Mouse (Mus musculus) v-Abl transformed pro-B cells (cell line): ENCODE results near the gene Farp1.

Source experiments
- in situ Hi-C, 2 experiments: fragments of 400-800 bp; cut with MboI; formaldehyde crosslinking; loops; one replicate each; pipeline ENCODE4 v1.15.1; 2025; ENCODE audit not compliant: unreplicated experiment in 2 of 2

Farp1 gene

DNA sequence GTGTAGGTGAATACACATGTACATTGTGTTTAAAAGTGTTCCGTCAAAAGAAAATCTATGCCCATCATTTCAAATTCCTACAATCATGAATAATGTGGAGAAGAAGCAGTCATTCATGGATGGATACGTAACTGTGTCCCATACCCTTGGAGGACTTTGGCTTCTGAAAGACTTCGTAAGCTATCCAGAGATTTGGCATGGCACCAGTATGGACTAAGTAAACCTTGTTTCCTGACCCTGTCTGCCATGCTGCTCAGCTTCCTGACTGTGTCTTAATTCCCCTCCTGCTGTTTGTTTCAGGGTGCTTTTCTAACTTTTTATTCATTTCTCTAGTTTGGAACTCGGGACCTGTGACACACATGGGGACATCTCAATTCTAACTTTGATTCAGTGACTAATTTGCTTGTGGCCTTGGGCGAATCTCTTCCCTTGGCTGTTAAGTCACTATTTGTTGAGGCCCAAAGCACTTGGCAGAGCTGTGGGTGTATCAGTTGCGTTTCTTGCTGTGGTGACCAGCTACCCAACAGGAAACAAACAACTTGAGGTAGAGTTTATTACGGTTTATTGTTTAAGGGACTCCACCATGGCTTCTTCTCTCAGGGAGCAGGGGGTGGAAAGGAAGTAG, 108.9 kb downstream of the Farp1 start:
- in situ Hi-C loops, result no loop called here

DNA sequence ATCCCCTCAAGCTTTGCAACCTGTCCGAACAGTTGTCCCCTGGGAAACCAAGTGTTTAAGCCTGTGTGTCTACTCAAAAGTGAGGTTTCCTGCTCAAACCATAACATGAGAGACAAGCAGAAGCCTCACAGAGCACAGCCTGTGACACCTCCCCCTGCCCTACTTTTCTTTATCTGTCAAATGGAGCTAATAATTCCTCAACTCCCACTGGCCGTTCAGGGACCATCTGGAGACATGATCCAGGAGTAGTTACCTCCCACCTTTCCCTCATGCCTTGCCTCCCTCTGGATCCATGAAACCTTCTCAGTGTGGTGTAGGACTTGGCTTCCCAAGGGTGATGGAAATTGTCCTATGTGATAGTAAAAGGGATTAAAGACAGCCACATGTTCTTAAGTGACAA, 109.5 kb downstream of the Farp1 start:
- in situ Hi-C loops, result no loop called here

DNA sequence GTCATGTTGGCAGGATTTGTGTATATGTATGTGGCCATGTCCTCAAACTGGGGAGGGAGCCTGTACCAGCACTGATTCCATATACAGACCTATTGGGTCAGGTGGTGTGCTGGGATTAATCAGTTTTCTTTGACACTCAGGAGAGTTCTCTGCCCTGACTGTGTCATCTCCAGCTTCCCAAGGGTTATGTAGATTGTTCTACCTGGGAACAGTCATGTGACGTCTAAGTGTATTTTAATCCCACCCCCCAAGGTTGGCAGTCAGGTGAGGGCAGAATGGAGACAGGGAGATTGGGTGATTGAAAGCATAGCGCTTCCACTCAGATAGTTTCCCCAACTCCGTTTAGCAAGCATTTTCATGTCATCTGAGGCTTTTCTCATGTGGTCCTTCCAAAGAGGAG, 110.3 kb downstream of the Farp1 start:
- in situ Hi-C loops, result no loop called here

DNA sequence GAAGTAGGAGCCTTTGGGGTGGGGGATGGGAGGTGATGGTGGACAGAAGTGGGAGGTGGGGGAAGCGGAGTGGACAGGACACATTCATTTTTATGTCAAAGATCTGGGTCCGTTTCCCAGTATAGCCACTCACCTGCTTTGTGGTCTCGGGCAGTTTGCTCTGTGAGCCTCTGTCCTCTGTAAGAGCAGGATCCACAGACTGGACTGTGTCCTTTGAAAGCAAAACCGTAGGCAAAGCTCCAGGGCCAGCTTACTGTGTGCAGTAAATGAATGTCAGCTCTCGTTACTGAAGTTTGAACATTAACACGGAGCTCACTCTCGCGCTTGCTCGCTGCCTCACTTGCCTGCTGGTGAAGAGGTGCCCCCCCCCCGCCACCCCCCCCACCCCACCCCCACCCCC, 110.7 kb downstream of the Farp1 start:
- in situ Hi-C loops, result no loop called here

DNA sequence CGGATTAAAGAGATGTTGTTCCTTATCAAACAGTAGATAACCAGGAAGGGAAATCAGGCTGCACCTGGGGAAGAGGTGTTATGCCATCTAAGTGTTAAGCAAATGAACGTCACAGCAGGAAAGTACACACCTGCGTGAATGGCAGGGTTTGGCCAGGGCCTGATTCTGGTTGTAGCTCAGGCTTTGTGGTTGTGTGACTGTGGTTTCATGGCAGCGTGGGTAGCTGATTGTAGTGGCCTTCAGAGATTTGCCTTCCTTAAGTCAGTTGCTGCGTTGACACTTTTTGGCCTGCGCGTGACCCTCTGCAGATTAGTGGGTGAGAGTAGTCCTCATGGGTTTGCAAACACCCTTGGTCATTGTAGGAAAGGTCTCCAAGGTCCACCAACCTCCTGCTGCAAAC, 111.2 kb downstream of the Farp1 start:
- in situ Hi-C loops, result no loop called here

DNA sequence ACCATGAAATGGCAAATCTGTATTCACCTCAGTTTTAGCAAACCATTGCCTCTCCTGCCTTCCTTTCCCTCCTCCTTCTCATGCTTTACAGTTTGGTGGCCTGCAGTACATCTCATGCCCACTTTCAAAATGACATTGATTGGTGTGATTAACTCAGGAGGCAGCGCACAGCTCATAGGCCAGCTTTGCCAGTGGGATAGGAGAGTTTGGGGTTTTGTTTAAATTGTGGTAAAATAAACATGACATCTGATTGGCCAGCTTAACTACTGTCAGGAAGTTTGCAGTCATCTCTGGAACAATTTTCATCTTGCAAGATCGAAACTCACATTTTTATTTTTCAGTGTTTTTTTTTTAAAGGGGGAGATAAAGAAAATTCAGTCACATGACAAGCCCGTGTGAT, 112.0 kb downstream of the Farp1 start:
- in situ Hi-C loops, result no loop called here

DNA sequence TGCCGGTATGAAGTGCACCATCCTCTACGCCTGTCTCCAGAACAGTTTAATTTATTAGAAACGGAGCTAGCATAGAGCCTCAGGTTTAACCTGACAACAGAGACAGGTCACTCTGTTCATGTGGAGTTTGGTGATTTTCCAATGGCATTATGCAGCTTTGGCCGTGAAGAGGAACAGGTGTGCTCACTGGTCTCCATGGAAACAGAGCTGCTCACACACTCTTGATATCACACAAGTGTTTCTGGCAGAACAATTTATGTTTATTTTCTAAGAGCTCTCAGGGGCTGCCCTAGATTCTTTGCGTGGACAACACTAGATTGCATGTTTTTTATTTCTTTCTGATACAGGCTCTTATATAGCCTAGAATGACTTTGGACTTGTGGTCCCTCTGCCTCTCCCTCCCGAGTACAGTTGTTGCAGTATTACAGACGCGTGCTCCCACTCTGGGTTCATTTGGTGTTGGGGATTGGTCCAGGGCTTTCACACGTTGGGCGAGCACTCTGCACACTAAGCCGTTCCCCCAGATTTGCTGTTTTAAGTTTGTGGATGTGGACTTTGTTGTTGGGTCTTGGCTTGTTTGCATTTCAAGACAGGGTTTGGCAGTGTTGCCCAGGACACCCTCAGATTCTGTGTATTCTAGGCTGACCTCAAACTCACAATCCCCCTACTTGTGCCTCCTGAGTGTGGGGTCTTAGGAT, 113.2 kb downstream of the Farp1 start:
- in situ Hi-C loops, result no loop called here

DNA sequence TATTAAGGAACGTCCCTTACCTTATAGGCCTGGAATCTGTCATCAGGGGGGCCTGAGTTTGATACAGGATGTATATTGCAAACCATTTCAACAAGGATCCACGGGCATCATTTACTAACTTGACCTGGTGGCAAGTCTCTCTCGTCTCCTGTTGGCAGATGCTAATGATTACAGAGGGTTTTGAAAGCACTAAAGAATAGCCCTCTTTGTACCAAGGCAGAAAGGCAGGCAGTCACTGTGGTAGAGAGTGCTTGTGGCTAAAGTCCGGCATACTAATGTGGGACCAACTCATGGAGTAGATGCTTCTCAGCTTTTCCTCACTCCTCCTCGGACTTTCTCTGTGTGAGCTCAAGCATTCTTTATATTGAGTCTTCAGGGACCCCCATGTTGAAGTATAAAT, 115.0 kb downstream of the Farp1 start:
- in situ Hi-C loops, result no loop called here

DNA sequence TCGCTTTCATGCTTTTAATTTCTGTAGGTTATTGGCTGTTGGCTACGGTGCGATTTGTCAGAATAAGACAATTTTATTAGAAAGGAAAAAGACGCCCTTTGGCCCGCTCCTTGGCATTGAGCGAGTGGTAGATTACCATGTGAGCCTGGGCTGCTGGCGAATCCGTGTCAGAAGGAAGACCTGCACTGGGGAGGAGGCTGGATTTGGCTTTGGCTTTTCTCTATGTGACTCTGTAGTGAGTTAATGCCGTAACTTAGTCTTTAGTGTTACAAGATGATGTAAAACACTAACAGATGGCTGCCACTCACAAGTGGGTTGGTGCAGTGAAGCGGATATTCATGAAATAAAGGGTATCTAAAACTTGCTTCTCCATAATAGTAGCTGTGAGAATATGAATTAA, 116.8 kb downstream of the Farp1 start:
- in situ Hi-C loops, result no loop called here

DNA sequence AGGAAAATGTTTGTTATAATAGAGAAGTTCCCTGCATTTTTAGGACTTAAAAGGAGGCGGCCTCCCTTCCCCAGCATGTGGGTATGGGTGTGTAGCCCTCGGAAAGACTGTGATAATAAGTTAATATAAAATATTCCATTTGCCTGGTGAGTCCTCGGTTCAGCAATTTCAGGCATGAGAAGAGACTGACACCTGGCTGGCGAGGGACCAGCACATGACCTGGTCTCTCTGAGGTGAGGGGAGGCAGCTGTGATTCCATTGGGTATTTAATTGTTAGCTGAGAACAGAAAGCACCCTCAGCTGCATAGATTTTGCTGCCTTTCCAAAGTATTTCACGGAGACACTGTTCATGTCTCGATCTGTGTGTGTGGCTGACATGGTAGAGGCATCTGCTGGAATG, 117.8 kb downstream of the Farp1 start:
- in situ Hi-C loops, result no loop called here

DNA sequence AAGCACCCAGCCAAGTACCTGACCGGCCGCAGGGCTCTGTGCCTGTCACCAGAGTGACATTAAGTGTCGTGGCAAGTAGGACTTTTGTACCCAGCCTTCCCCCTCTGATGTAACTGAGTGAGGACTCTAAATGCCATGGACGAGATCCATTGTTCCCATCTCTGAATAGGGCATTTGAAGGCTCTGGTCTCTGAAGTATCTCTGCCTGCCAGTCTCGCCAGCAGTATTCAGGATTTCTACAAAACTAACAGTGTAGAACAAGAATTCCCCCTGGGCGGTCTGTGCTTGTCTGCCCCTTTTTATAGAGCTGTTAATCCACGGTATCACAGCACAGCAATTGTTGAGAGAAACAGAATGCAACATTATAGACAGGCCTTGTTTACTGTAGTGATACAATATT, 118.3 kb downstream of the Farp1 start:
- in situ Hi-C loops, result no loop called here

DNA sequence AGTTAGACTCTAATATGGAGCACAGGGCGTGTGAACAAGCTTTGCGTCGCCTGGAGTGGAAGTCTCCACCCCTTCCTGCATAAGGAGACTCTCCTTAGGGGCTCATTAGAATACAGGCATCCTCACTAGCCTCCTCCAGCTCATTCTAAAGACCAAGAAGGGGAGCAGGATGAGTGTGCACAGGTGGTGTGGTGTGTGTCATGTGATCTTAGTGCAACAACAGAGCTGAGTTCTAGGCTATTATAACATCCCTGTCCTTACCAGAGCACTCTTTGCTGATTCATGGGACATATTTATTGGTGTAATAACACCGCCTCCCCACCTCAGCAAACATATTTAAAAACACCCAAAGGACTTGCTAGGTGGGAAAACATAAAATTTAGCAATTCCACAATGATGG, 120.2 kb downstream of the Farp1 start:
- in situ Hi-C loops, result no loop called here

DNA sequence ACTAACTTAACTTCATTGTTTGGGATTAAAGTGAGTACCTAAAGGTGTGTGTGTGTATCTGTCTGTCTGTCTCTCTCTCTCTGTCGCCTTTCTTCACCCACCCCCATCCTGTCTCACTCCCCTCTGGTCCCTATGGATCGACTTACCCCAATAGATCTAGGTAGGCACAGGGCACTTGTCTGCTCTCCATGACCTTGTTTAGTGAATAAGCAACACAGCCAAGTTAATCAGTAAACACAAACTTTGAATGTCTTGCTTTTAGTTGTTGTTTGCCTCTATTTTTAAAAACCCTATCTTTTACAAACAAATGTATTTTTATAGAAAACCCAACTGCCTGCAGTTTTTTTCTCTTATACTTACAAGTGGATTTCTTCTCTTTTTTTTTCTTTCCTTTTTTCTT, 123.6 kb downstream of the Farp1 start:
- in situ Hi-C loops, result no loop called here

DNA sequence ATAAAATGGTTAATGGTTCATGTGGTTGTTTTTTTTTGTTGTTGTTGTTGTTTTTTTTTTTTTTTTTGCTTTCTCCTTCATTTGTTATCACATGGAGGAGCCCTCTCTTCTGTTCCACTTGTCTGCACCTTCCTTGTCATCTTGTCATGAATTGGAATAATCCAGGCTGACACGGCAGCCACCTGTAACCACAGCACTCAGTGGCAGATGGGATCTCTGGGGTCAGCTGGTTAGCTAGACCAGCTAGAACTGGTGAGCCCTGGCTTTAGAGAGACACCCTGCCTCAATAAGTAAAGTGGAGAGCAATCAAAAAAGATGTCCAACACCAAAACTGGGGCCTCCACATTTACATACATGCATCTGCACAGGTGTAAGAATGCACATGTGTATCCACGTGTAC, 127.8 kb downstream of the Farp1 start:
- in situ Hi-C loops, result no loop called here

DNA sequence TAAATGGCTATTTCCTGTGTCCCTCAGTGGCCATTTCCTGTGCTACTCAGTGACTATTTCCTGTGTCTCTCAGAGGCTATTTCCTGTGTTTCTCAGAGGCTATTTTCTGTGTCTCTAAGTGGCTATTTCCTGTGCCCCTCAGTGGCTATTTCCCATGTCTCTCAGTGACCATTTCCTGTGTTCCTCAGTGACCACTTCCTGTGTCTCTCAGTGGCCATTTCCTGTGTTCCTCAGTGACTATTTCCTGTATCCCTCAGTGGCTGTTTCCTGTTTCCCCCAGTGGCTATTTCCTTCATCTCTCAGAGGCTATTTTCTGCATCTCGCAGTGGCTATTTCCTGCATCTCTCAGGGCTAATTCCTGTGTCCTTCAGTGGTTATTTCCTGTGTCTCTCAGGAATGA, 129.9 kb downstream of the Farp1 start:
- in situ Hi-C loops, result no loop called here

DNA sequence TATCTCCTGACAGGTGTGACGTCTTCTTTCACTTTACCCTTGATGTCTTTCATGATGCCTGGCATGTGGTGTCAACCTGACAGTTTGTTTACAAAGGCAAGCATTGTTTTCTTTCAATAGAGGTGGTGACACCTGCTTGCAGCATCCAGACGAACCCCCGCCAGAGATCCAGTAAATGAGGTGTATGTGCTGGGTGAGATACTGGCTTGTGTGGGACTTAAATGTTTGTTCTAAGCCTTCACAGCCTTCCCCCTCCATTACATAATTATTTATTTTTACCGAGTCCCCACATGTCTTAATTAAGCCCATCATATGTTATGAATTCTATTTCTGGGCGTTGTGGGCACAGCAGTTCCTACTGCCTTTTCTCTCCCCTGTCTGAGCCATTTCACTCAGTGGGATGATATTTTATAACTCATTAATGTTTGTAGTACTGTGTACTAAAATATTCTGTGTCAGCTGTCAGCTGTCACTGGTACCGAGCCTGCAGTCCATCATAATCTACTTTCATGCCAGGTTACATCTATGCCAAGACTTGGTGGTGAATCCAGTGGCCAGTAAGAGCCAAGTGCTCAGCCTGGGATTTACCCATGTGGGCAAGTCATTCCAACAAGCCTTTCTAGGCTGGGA, 130.5 kb downstream of the Farp1 start:
- in situ Hi-C loops, result no loop called here

DNA sequence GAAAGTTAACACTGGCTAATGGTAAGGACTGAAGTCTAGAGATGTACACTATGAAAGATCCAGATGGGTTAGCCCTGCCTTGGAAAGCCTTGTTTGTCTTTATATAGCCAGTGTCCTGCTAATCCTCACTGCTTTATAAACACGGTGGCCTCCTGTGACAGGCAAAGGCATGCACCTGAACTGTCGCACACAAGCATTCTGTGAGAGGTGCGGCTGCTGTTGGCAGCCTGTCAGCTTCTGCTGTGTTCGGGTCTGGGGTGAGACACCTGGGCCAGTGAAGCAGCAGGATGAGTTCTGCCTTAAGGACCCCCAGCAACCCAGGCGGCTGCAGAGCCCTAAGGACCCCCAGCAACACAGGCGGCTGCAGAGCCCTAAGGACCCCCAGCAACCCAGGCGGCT, 131.0 kb downstream of the Farp1 start:
- in situ Hi-C loops, result no loop called here

DNA sequence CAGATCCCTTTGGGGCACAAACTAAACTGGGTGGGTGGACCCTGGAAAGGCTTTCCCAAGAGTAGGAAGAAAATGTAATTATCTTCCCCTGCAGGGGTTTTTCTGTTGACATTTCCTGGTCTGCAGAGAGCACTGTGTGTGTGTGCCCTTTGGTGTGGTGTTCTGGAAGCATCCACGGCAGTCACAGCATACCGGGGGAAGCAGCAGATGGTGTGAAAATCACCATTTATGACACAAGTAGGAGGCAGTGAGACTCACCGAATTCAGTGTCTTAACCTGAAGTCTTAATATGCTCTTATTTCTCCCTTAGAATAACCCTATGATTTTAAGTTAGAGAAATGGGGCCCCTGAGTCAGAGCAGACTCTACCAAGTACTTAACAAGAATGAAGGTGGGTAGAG, 133.7 kb downstream of the Farp1 start:
- in situ Hi-C loops, result no loop called here

DNA sequence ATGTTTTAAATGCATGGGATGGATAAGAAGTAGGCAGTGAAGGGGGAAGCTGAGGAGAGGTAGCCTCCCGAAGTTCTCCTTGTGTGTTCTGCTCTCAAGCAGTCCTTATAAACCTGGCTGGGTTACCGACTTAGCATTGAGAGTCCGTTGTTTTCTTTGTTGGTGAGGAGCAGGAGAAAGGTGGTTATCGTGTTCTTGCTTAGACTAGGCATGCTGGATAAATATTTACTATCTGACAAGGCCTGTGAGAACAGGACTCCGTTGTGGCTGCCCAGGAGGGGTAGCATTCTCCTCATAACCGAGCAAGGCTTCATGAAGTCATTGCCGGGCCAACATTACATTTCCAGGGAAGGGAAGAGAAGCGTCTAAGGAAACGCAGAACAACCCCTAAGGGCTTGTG, 135.3 kb downstream of the Farp1 start:
- in situ Hi-C loops, result no loop called here

DNA sequence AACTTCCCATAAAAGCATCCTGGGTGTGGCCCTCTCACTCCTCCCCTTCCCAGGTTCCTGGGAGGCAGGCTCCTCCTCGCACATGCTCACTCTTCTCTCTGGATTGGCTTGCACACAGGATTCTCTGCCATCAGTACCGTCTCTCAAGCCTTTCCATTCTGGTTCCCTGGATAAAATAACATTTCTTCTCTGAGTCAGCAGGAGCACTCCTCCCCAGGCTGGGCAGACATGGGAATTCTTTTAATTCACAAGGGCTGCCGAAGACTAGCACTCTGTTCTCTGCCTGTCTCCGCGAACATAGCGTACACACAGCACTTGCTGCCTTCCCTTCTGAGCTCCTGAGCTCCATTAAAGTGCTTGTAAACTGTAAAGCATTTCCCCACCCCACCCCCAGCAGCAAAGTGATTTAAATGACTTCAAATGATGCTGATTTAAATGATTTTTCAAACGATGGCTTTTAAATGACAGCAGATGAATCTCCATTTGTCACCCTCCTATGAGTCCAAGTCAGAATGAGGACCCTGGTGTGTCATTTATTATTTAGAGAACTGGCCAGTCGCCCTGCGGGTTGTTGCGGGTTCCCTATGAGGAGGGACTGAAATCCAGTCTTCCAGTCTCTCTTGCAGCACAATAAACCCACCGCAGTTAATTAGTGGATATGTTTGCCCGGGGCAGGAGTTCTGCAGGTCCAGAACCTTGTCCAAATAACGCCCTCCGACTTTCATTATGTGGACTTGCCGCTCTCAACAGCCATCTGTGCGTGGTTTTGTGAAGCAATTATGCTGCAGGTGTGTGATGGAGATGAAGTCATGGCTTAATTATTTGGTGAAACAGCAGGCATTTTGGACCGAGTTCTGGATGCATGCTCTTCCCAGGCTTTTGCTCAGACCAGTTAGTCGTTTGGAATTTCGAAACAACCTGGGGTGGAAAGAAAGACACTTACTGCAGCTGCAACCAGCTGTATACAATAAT, 137.4 kb downstream of the Farp1 start:
- in situ Hi-C loops, result no loop called here

DNA sequence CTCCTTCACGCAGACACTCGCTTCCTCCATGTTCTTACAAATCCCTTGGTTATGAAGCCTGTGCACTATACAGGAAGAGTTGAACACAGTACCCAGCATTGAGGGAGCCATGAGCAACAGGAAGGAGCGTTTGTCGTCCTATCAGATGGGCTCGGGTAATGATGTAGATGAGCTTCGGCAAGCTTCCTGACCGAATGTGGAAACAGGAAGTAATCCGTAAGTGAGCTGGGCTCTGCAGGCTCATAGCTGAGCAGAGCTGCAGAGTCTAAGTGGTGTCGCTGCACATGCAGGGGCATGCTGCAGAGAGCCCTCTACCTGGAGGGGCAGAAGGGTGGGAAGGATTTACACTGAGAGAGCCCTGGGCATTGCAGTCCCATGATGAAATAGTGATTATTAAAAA, 140.4 kb downstream of the Farp1 start:
- in situ Hi-C loops, result no loop called here
